Mouse (Mus musculus) midbrain, postnatal 0 days (tissue): ENCODE data around the gene Rab11fip3. TPM values are rescaled to one million over a fixed set of nuclear protein-coding genes. Genes with fewer than 3 reads are reported as not detected.

ENCODE experiments used
- ATAC-seq: fragments of 200-750 bp; cut with Nextera tagmentation; 2 replicates; pipeline ENCODE4 v1.8.0; 2017; ENCODE audit warnings: moderate number of reproducible peaks, mild to moderate bottlenecking, moderate TSS enrichment, moderate library complexity; ENCODE audit not compliant: low FRiP score
- DNase-seq: peaks from one replicate; pipeline ENCODE4 v3.0.0-alpha.2; 2015; ENCODE audit warnings: low spot score
- H3K27ac ChIP-seq: fragments of 300-500 bp; sonication (generic); 2 replicates; pipeline ENCODE4 v1.5.1; 2014; ENCODE audit warnings: low read depth, mild to moderate bottlenecking, low read length, mixed read lengths
- H3K27me3 ChIP-seq: fragments of 300-500 bp; sonication (generic); 2 replicates; pipeline ENCODE4 v1.6.1; 2014; ENCODE audit warnings: low read length, control low read depth, mixed read lengths; ENCODE audit not compliant: insufficient read depth
- H3K36me3 ChIP-seq: fragments of 300-500 bp; sonication (generic); 2 replicates; pipeline ENCODE4 v1.6.1; 2014; ENCODE audit warnings: low read length, control low read depth, mixed read lengths; ENCODE audit not compliant: insufficient read depth
- H3K4me1 ChIP-seq: fragments of 300-500 bp; sonication (generic); 2 replicates; pipeline ENCODE4 v1.6.1; 2014; ENCODE audit warnings: mild to moderate bottlenecking, control low read depth, antibody characterized with exemption, low read length, mixed read lengths; ENCODE audit not compliant: insufficient read depth
- H3K4me2 ChIP-seq: fragments of 300-500 bp; sonication (generic); 2 replicates; pipeline ENCODE4 v1.6.1; 2014; ENCODE audit warnings: low read depth, mild to moderate bottlenecking, low read length, mixed read lengths; ENCODE audit not compliant: poor library complexity, severe bottlenecking
- H3K4me3 ChIP-seq: fragments of 300-500 bp; sonication (generic); 2 replicates; pipeline ENCODE4 v1.5.1; 2014; ENCODE audit warnings: low read depth, mild to moderate bottlenecking, low read length, moderate library complexity
- H3K9ac ChIP-seq: fragments of 300-500 bp; sonication (generic); replicated peaks from 2 replicates; pipeline ENCODE4 v1.6.1; 2014; ENCODE audit warnings: mild to moderate bottlenecking, low read length, moderate library complexity, mixed read lengths; ENCODE audit not compliant: poor library complexity, severe bottlenecking
- H3K9me3 ChIP-seq: fragments of 300-500 bp; sonication (generic); 2 replicates; pipeline ENCODE4 v1.6.1; 2016; ENCODE audit warnings: low read length, control low read depth
- CTCF ChIP-seq: IDR thresholded peaks from 2 replicates; pipeline ENCODE4 v1.5.1; 2016; ENCODE audit warnings: antibody characterized with exemption, mild to moderate bottlenecking
- WGBS: fragments of 180-500 bp; shearing (Covaris S2); extraction: QIAGEN DNeasy Blood & Tissue Kit; methylation state at CpG from one replicate; pipeline ENCODE4 v1.1.7; 2014; 5-methylcytosine and 5-hydroxymethylcytosine counted together
- polyA plus RNA-seq: library from polyadenylated mRNA; unstranded; fragments of >200 nt; fragmentation: Nextera tagmentation; extraction: Ambion mirVana; gene quantifications from 2 replicates; pipeline ENCODE4 v1.2.1, GENCODE M21; 2015
- total RNA-seq: library from RNA; depleted of rRNA; stranded (reverse); fragments of >200 nt; gene quantifications from 2 replicates; pipeline ENCODE4 v1.2.3, GENCODE M21; 2014

The Rab11fip3 gene
- total and polyA plus RNA-seq, 2 experiments from 2014 or later = 18.3 to 34.7 TPM

- no peak overlapping the region for H3K9ac ChIP-seq
- H3K27ac ChIP-seq = no peak overlapping the region
- no peaks in the 10 kb centered on the region for H3K9me3 ChIP-seq
- TF ChIP-seq CTCF = no peak
- 78% methylated on average over 9 of the region's 9 CpGs for WGBS
- H3K36me3 ChIP-seq = peaks cover 3% of the 10 kb centered on the region; the same call in 1 of the 2 replicates
- H3K4me2 ChIP-seq = no peak overlapping the region
- DNase-seq = no peak
- H3K4me1 ChIP-seq = no peaks in the 10 kb centered on the region
- H3K4me3 ChIP-seq = no peak overlapping the region
- no peak for ATAC-seq
- no peaks in the 10 kb centered on the region for H3K27me3 ChIP-seq
Measured at GRCm38 (mm10) chr17:26021728-26022341, 47.5 kb downstream of the Rab11fip3 start.

- Histone ChIP-seq H3K4me2 (no peak overlapping the region), H3K27ac (no peak overlapping the region), H3K9me3 (no peaks in the 10 kb centered on the region), H3K4me3 (no peak overlapping the region), H3K27me3 (no peaks in the 10 kb centered on the region), H3K4me1 (no peaks in the 10 kb centered on the region), H3K9ac (no peak overlapping the region), H3K36me3 (peaks cover 4% of the 10 kb centered on the region)
- WGBS = 91% methylated on average over 7 of the region's 7 CpGs
- ATAC-seq (no peak), DNase-seq (no peak)
- no peak for TF ChIP-seq CTCF
Measured at GRCm38 (mm10) chr17:26020848-26021347, 48.5 kb downstream of the Rab11fip3 start.

GRCm38 (mm10) chr17:26018388-26018787 lies 51.0 kb downstream of the Rab11fip3 start:
- no peaks in the 10 kb centered on the region for H3K27me3 ChIP-seq
- peaks cover 18% of the 10 kb centered on the region for H3K36me3 ChIP-seq
- TF ChIP-seq CTCF = no peak
- no peak overlapping the region for H3K4me3 ChIP-seq
- H3K27ac ChIP-seq = no peak overlapping the region
- no peak for ATAC-seq
- H3K4me2 ChIP-seq = no peak overlapping the region
- WGBS = 83% methylated on average over 3 of the region's 3 CpGs
- no peaks in the 10 kb centered on the region for H3K4me1 ChIP-seq
- no peak for DNase-seq
- H3K9ac ChIP-seq = no peak overlapping the region
- no peaks in the 10 kb centered on the region for H3K9me3 ChIP-seq

GRCm38 (mm10) chr17:26017949-26018348 lies 51.4 kb downstream of the Rab11fip3 start:
- Histone ChIP-seq H3K9me3 (no peaks in the 10 kb centered on the region), H3K27me3 (no peaks in the 10 kb centered on the region), H3K9ac (no peak overlapping the region), H3K4me3 (no peak overlapping the region), H3K4me2 (no peak overlapping the region), H3K4me1 (no peaks in the 10 kb centered on the region), H3K27ac (no peak overlapping the region), H3K36me3 (peaks cover 19% of the 10 kb centered on the region)
- 77% methylated on average over 5 of the region's 5 CpGs for WGBS
- ATAC-seq (no peak), DNase-seq (no peak)
- TF ChIP-seq CTCF = no peak

GRCm38 (mm10) chr17:26017021-26017420 lies 52.3 kb downstream of the Rab11fip3 start:
- Histone ChIP-seq H3K36me3 (peaks cover 24% of the 10 kb centered on the region), H3K27me3 (no peaks in the 10 kb centered on the region), H3K27ac (no peak overlapping the region), H3K4me3 (no peak overlapping the region), H3K9me3 (no peaks in the 10 kb centered on the region), H3K9ac (no peak overlapping the region), H3K4me1 (no peaks in the 10 kb centered on the region), H3K4me2 (no peak overlapping the region)
- ATAC-seq (no peak), DNase-seq (no peak)
- 88% methylated on average over 3 of the region's 3 CpGs for WGBS
- no peak for TF ChIP-seq CTCF

- H3K4me1 ChIP-seq = no peaks in the 10 kb centered on the region
- H3K4me2 ChIP-seq = no peak overlapping the region
- H3K9me3 ChIP-seq = no peaks in the 10 kb centered on the region
- no peak overlapping the region for H3K4me3 ChIP-seq
- 74% methylated on average over 10 of the region's 10 CpGs for WGBS
- DNase-seq (no peak), ATAC-seq (no peak)
- no peak overlapping the region for H3K27ac ChIP-seq
- no peak overlapping the region for H3K9ac ChIP-seq
- H3K36me3 ChIP-seq = peaks cover 31% of the 10 kb centered on the region
- TF ChIP-seq CTCF = no peak
- H3K27me3 ChIP-seq = no peaks in the 10 kb centered on the region
Measured at GRCm38 (mm10) chr17:26013711-26014110, 55.6 kb downstream of the Rab11fip3 start.
